Mouse (Mus musculus) erythroblast, embryonic 14.5 days (primary cell): ENCODE results near the gene Fscn1.

Experiments
- GATA1 ChIP-seq: IDR thresholded peaks from 2 replicates; pipeline ENCODE4 v1.6.1; 2012; ENCODE audit warnings: low read length, inconsistent platforms, mixed read lengths
- TAL1 ChIP-seq: IDR thresholded peaks from 3 replicates; pipeline ENCODE4 v1.6.1; 2012; ENCODE audit warnings: low read length, inconsistent platforms, mixed read lengths

DNA sequence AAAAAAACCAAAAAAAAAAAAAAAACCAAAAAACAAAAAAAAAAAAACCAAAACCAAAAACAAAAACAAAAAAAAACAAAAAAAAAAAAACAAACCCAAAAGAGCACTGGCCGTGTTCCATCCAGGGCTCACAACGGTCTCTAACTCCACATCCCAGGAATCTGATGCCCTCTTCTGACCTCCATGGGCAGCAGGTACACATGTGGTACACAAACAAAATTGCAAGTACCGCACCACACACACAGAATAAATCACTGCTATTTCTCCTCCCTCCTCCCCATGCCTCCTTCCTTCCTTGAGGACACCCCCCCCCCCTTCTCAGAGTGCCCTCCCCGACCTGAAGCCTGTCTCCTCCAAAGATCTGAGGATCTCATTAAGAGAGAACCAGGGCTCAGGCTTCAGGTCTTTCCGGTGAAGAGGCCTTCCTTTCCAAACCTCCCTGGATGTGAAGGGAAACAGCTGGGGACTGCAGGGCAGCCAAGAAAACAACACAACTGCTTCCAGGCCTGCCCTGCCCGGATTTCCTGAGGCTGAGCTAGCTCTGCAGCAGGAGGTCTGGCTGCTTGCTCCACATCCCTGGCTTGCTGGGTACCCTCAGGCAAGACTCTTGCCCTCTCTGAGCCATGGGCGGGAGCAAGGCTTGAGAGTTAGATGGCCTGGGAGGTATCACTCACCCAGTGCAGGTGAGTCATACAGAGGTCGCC, 15.0 kb upstream of the Fscn1 start:
- TF ChIP-seq GATA1 (no peak), TAL1 (no peak)
